Comparison of ENCODE assay signal across 17 mouse cellular contexts in the genomic region with DNA sequence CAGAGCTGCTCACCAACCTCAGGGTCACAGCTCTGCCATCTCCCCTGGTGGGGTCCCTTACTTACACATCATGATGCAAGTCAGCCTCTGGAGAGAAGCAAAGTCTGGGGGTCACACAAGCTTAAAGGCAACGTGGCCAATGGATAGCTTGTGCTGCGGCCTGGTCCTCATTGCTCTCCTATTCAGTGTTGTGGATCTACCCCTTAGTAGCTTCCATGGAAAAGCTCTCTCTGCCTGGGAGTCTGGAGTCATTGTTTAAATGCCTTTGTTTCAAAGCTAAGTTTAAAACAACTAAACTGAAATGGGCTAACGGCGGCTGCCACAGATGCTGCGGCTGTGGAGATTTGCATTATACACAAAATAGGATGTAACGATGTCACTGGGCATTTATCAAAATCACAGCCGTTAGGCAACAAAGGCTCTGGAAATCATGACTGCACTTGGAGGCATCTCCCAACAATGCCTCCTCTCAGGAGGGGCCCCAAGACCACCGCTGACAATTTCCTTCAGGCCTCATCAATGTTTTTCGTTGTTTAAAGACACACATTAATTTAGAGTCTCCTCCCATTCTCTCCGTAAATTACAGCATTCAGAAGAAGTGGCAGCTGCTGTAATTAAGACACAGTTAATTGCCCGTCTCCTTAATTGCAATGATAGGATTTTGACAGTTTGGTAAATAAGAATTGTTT. TPM values are rescaled to one million over a fixed set of nuclear protein-coding genes. Genes with fewer than 3 reads are reported as not detected.
DNase-seq lines count a peak whose midpoint lies in the region; ATAC-seq lines count a peak whose summit lies in the region.
"Had no signal": no experiment of that assay in that cellular context is flagged by ENCODE, and none has a peak within 500 bp of the region (broad histone marks: within the 10 kb centered on the region; RNA-seq: fewer than 3 reads in every experiment).

No protein-coding gene starts in this region.

- no peaks in the 10 kb centered on the region for H3K4me1 ChIP-seq in midbrain, embryonic 14.5 days (ENCODE audit: control insufficient read depth, insufficient read depth, low read length)
- H3K4me1 ChIP-seq in midbrain, embryonic 16.5 days (ENCODE audit: control insufficient read depth, insufficient read depth, low read length): no peaks in the 10 kb centered on the region
- peaks cover 8% of the 10 kb centered on the region; the same call in 1 of the 2 replicates for H3K4me1 ChIP-seq in embryonic facial prominence, embryonic 10.5 days
- peaks cover 6% of the 10 kb centered on the region for H3K4me1 ChIP-seq in hindbrain, embryonic 12.5 days

- DNase-seq in midbrain, embryonic 14.5 days: peak; percentile 23
- DNase-seq in embryonic facial prominence, embryonic 10.5 days (ENCODE audit: low spot score): no peak
- DNase-seq in retina, postnatal 1 day: peak; percentile 94
- DNase-seq in thymus, postnatal 25 days: no peak
- no peak for DNase-seq in right cerebral cortex, adult 18-20 months
- DNase-seq: cerebellum, adult 2 months; gastrocnemius, adult 2 months; heart, adult 2 months; heart, postnatal 14 days; kidney, adult 2 months; liver, postnatal 0 days; spleen, adult 18-20 months had no signal

- no peak for ATAC-seq in midbrain, embryonic 14.5 days (ENCODE audit: low FRiP score, low TSS enrichment)
- ATAC-seq in midbrain, embryonic 16.5 days: no peak
- peak; percentile 58; the same call in 1 of the 2 replicates for ATAC-seq in hindbrain, embryonic 12.5 days (ENCODE audit: low FRiP score)
- ATAC-seq: liver, postnatal 0 days had no signal

- H3K4me2 ChIP-seq in midbrain, embryonic 14.5 days (ENCODE audit: low read length): no peak overlapping the region
- no peak overlapping the region for H3K4me2 ChIP-seq in midbrain, embryonic 16.5 days (ENCODE audit: low read length)
- no peak overlapping the region for H3K4me2 ChIP-seq in hindbrain, embryonic 12.5 days (replicated peaks)

- no peak overlapping the region for H3K4me3 ChIP-seq in midbrain, embryonic 14.5 days (replicated peaks; ENCODE audit: low read depth, low read length)
- no peak overlapping the region for H3K4me3 ChIP-seq in midbrain, embryonic 16.5 days (ENCODE audit: low read depth, low read length)
- no peak overlapping the region for H3K4me3 ChIP-seq in embryonic facial prominence, embryonic 10.5 days
- H3K4me3 ChIP-seq in hindbrain, embryonic 12.5 days: no peak overlapping the region
- H3K4me3 ChIP-seq: gastrocnemius, adult 2 months; heart, adult 2 months; left cerebral cortex, adult 2 months had no signal

- H3K9ac ChIP-seq in midbrain, embryonic 14.5 days (replicated peaks; ENCODE audit: low read length): no peak overlapping the region
- H3K9ac ChIP-seq in midbrain, embryonic 16.5 days (ENCODE audit: low read depth, low read length): no peak overlapping the region
- no peak overlapping the region for H3K9ac ChIP-seq in hindbrain, embryonic 12.5 days
- H3K9ac ChIP-seq: liver, postnatal 0 days had no signal

- 59% methylated on average over 11 of the region's 11 CpGs for WGBS in midbrain, embryonic 14.5 days
- 52% methylated on average over 11 of the region's 11 CpGs for WGBS in midbrain, embryonic 16.5 days
- WGBS in embryonic facial prominence, embryonic 10.5 days: 54% methylated on average over 11 of the region's 11 CpGs
- 45% methylated on average over 11 of the region's 11 CpGs for WGBS in hindbrain, embryonic 12.5 days

- H3K36me3 ChIP-seq in midbrain, embryonic 14.5 days (ENCODE audit: control insufficient read depth, insufficient read depth, low read length): no peaks in the 10 kb centered on the region
- H3K36me3 ChIP-seq in midbrain, embryonic 16.5 days (ENCODE audit: control insufficient read depth, insufficient read depth, low read length): no peaks in the 10 kb centered on the region
- H3K36me3 ChIP-seq in embryonic facial prominence, embryonic 10.5 days (replicated peaks): no peaks in the 10 kb centered on the region
- no peaks in the 10 kb centered on the region for H3K36me3 ChIP-seq in hindbrain, embryonic 12.5 days

- no peaks in the 10 kb centered on the region for H3K9me3 ChIP-seq in midbrain, embryonic 14.5 days (ENCODE audit: control insufficient read depth, low read length)
- no peaks in the 10 kb centered on the region for H3K9me3 ChIP-seq in midbrain, embryonic 16.5 days (replicated peaks; ENCODE audit: control insufficient read depth, low read length, poor library complexity, severe bottlenecking)
- H3K9me3 ChIP-seq in embryonic facial prominence, embryonic 10.5 days: no peaks in the 10 kb centered on the region
- H3K9me3 ChIP-seq in hindbrain, embryonic 12.5 days (replicated peaks): no peaks in the 10 kb centered on the region

- H3K27ac ChIP-seq in midbrain, embryonic 14.5 days (replicated peaks; ENCODE audit: low read depth, low read length): no peak overlapping the region
- no peak overlapping the region for H3K27ac ChIP-seq in midbrain, embryonic 16.5 days (ENCODE audit: low read length)
- 0 out of 2 replicates have a peak overlapping the region, but pooled peaks have one; percentile 30 for H3K27ac ChIP-seq in embryonic facial prominence, embryonic 10.5 days (replicated peaks)
- H3K27ac ChIP-seq in hindbrain, embryonic 12.5 days: no peak overlapping the region
- H3K27ac ChIP-seq: gastrocnemius, adult 2 months; heart, adult 2 months; left cerebral cortex, adult 2 months had no signal

- H3K27me3 ChIP-seq in midbrain, embryonic 14.5 days (ENCODE audit: control insufficient read depth, insufficient read depth, low read length): no peaks in the 10 kb centered on the region
- no peaks in the 10 kb centered on the region for H3K27me3 ChIP-seq in midbrain, embryonic 16.5 days (ENCODE audit: control insufficient read depth, insufficient read depth, low read depth, low read length)
- H3K27me3 ChIP-seq in embryonic facial prominence, embryonic 10.5 days (replicated peaks; ENCODE audit: low read depth, poor library complexity, severe bottlenecking): no peaks in the 10 kb centered on the region
- H3K27me3 ChIP-seq in hindbrain, embryonic 12.5 days: no peaks in the 10 kb centered on the region

RNA-seq across cellular contexts. Expression of gene 1700016C15Rik, which starts 11.1 kb away (rescaled TPM):
- 0.38 TPM in 1 of 2 replicates, not detected in the other for polyA plus RNA-seq in midbrain, embryonic 14.5 days (2014; fragmentation: Nextera tagmentation; extraction: Ambion mirVana)
- not detected in 2 replicates for polyA plus RNA-seq in midbrain, embryonic 16.5 days (2015; fragmentation: Nextera tagmentation; extraction: Ambion mirVana)
- not detected in 2 replicates for polyA plus RNA-seq in embryonic facial prominence, embryonic 10.5 days (2016; fragmentation: Nextera tagmentation; extraction: Ambion mirVana)
- polyA plus RNA-seq in hindbrain, embryonic 12.5 days (2016; fragmentation: Nextera tagmentation; extraction: Ambion mirVana): not detected in 2 replicates
- polyA plus RNA-seq: C2C12; cerebellum, adult 2 months; heart, adult 2 months; limb, embryonic 14.5 days; liver, postnatal 0 days had no signal

Comparison
In these comparisons a context has a peak if more than half of its experiments do, and no peak if none do; other contexts are left out.
1. DNase-seq: peak in midbrain, embryonic 14.5 days (single experiment) and retina, postnatal 1 day (single experiment); none in embryonic facial prominence, embryonic 10.5 days (single experiment), thymus, postnatal 25 days (single experiment) and right cerebral cortex, adult 18-20 months (single experiment).